Mouse (Mus musculus) layer of hippocampus, postnatal 25 days (tissue): ENCODE data around the gene Limd2. TPM values are rescaled to one million over a fixed set of nuclear protein-coding genes. Genes with fewer than 3 reads are reported as not detected.
"Not testable (repeated sequence)": the region's sequence is repeated elsewhere in the genome, so short reads cannot be mapped to it uniquely, and the experiment has no call there.

Experiments
- DNase-seq, 2 experiments: peaks; one replicate each; pipeline ENCODE4 v3.0.0; 2022; ENCODE audit warnings: mixed read lengths in 2 of 2, low spot score in 1 of 2; ENCODE audit errors: extremely low spot score in 1 of 2
- total RNA-seq, 2 experiments: library from RNA; stranded (reverse); gene quantifications; 2 replicates each; pipeline ENCODE4 v1.2.3; 2021

The Limd2 gene
- 100 to 1,000 TPM; 149 to 156 TPM for total RNA-seq

GRCm38 (mm10) chr11:106160841-106161721, at the start of gene Limd2, which contains the start of gene Gm10840:
Gene Limd2, minus strand, starts transcription at chr11:106160860.
Gene Gm10840, plus strand, starts transcription at chr11:106160850.
- DNase-seq = peak; percentile 65 to 74

- no peak for DNase-seq
Measured at GRCm38 (mm10) chr11:106202123-106202465, 41.4 kb upstream of the Limd2 start, which contains the start of gene Strada. Gene Strada, minus strand, starts transcription at chr11:106202168.

- DNase-seq = no peak
Measured at GRCm38 (mm10) chr11:106201337-106202122, 40.9 kb upstream of the Limd2 start.

- no peak for DNase-seq
Measured at GRCm38 (mm10) chr11:106200756-106201155, 40.1 kb upstream of the Limd2 start.

- not testable (repeated sequence) for DNase-seq
Measured at GRCm38 (mm10) chr11:106199997-106200396, 39.3 kb upstream of the Limd2 start.

- no peak for DNase-seq
Measured at GRCm38 (mm10) chr11:106198277-106198676, 37.6 kb upstream of the Limd2 start.

GRCm38 (mm10) chr11:106195341-106195740, 34.7 kb upstream of the Limd2 start:
- DNase-seq = no peak

- no peak for DNase-seq
Measured at GRCm38 (mm10) chr11:106194891-106195290, 34.2 kb upstream of the Limd2 start.

GRCm38 (mm10) chr11:106194155-106194541, 33.5 kb upstream of the Limd2 start:
- DNase-seq = no peak

GRCm38 (mm10) chr11:106193371-106194154, 32.9 kb upstream of the Limd2 start:
- DNase-seq = peak; percentile 89 to 90

- no peak for DNase-seq
Measured at GRCm38 (mm10) chr11:106192657-106193370, 32.2 kb upstream of the Limd2 start.

- no peak for DNase-seq
Measured at GRCm38 (mm10) chr11:106192241-106192640, 31.6 kb upstream of the Limd2 start.

- no peak for DNase-seq
Measured at GRCm38 (mm10) chr11:106191716-106192115, 31.1 kb upstream of the Limd2 start.

GRCm38 (mm10) chr11:106187326-106187725, 26.7 kb upstream of the Limd2 start:
- no peak for DNase-seq

GRCm38 (mm10) chr11:106180449-106180801, 19.8 kb upstream of the Limd2 start:
- no peak for DNase-seq

GRCm38 (mm10) chr11:106179711-106180448, 19.2 kb upstream of the Limd2 start:
- DNase-seq = peak in 1 of 2 experiments; percentile 20

GRCm38 (mm10) chr11:106178036-106178782, 17.5 kb upstream of the Limd2 start:
- no peak for DNase-seq

GRCm38 (mm10) chr11:106176372-106176771, 15.7 kb upstream of the Limd2 start:
- DNase-seq = no peak

- no peak for DNase-seq
Measured at GRCm38 (mm10) chr11:106175081-106175480, 14.4 kb upstream of the Limd2 start.
